Mouse (Mus musculus) heart, embryonic 12.5 days (tissue): Measurements from ENCODE around the gene 1810010D01Rik. TPM values are rescaled to one million over a fixed set of nuclear protein-coding genes. Genes with fewer than 3 reads are reported as not detected.
A peak's percentile ranks its signal among the peaks of the same experiment; 100 is the strongest.

Source experiments
- ATAC-seq: fragments of 200-750 bp; cut with Nextera tagmentation; 2 replicates; pipeline ENCODE4 v1.8.0; 2017; ENCODE audit warnings: moderate TSS enrichment, moderate library complexity; ENCODE audit not compliant: insufficient number of reproducible peaks, low FRiP score
- H3K27ac ChIP-seq: fragments of 300-500 bp; sonication (generic); 2 replicates; pipeline ENCODE4 v1.5.1; 2016; ENCODE audit warnings: mild to moderate bottlenecking, moderate library complexity; ENCODE audit not compliant: poor library complexity, severe bottlenecking
- H3K27me3 ChIP-seq: fragments of 300-500 bp; sonication (generic); replicated peaks from 2 replicates; pipeline ENCODE4 v1.6.1; 2016; ENCODE audit warnings: mild to moderate bottlenecking, moderate library complexity
- H3K36me3 ChIP-seq: fragments of 300-500 bp; sonication (generic); 2 replicates; pipeline ENCODE4 v1.6.1; 2016; ENCODE audit warnings: mild to moderate bottlenecking, moderate library complexity
- H3K4me1 ChIP-seq: fragments of 300-500 bp; sonication (generic); replicated peaks from 2 replicates; pipeline ENCODE4 v1.6.1; 2016; ENCODE audit warnings: mild to moderate bottlenecking
- H3K4me2 ChIP-seq: fragments of 300-500 bp; sonication (generic); 2 replicates; pipeline ENCODE4 v1.6.1; 2016; ENCODE audit warnings: mild to moderate bottlenecking, moderate library complexity
- H3K4me3 ChIP-seq: fragments of 300-500 bp; sonication (generic); 2 replicates; pipeline ENCODE4 v1.5.1; 2016; ENCODE audit warnings: mild to moderate bottlenecking
- H3K9ac ChIP-seq: fragments of 300-500 bp; sonication (generic); 2 replicates; pipeline ENCODE4 v1.6.1; 2016; ENCODE audit warnings: mild to moderate bottlenecking, moderate library complexity
- H3K9me3 ChIP-seq: fragments of 300-500 bp; sonication (generic); replicated peaks from 2 replicates; pipeline ENCODE4 v1.6.1; 2016; ENCODE audit warnings: mild to moderate bottlenecking, moderate library complexity
- WGBS: fragments of 180-500 bp; shearing (Covaris S2); methylation state at CpG from one replicate; pipeline ENCODE4 v1.1.7; 2016; 5-methylcytosine and 5-hydroxymethylcytosine counted together
- polyA plus RNA-seq: library from polyadenylated mRNA; unstranded; fragments of >200 nt; fragmentation: Nextera tagmentation; extraction: Ambion mirVana; gene quantifications from 2 replicates; pipeline ENCODE4 v1.2.1, GENCODE M21; 2016

Gene 1810010D01Rik
- polyA plus RNA-seq, 1 experiment from 2014 or later = 0.36 TPM

- H3K4me2 ChIP-seq = no peak overlapping the region
- WGBS = 70% methylated on average over 15 of the region's 15 CpGs
- no peak overlapping the region for H3K4me3 ChIP-seq
- no peaks in the 10 kb centered on the region for H3K9me3 ChIP-seq
- H3K4me1 ChIP-seq = peaks cover 17% of the 10 kb centered on the region
- no peaks in the 10 kb centered on the region; the same call in 1 of the 2 replicates for H3K27me3 ChIP-seq
- no peak overlapping the region for H3K9ac ChIP-seq
- ATAC-seq = no peak
- H3K27ac ChIP-seq = no peak overlapping the region
- H3K36me3 ChIP-seq = no peaks in the 10 kb centered on the region
Observed at GRCm38 (mm10) chr7:145173563-145173962, 34.4 kb downstream of the 1810010D01Rik start.

GRCm38 (mm10) chr7:145173116-145173515 lies 34.8 kb downstream of the 1810010D01Rik start:
- Histone ChIP-seq H3K36me3 (no peaks in the 10 kb centered on the region), H3K4me2 (no peak overlapping the region), H3K4me3 (no peak overlapping the region), H3K9ac (no peak overlapping the region), H3K27me3 (no peaks in the 10 kb centered on the region; the same call in 1 of the 2 replicates), H3K27ac (no peak overlapping the region), H3K9me3 (no peaks in the 10 kb centered on the region), H3K4me1 (peaks cover 17% of the 10 kb centered on the region)
- no peak for ATAC-seq
- 22% methylated on average over 12 of the region's 12 CpGs for WGBS

GRCm38 (mm10) chr7:145169703-145170102 lies 38.2 kb downstream of the 1810010D01Rik start:
- no peak overlapping the region for H3K27ac ChIP-seq
- H3K4me1 ChIP-seq = peaks cover 7% of the 10 kb centered on the region
- no peak overlapping the region for H3K4me2 ChIP-seq
- H3K9ac ChIP-seq = no peak overlapping the region
- no peaks in the 10 kb centered on the region for H3K9me3 ChIP-seq
- H3K36me3 ChIP-seq = no peaks in the 10 kb centered on the region
- 65% methylated on average over 3 of the region's 3 CpGs for WGBS
- no peaks in the 10 kb centered on the region; the same call in 1 of the 2 replicates for H3K27me3 ChIP-seq
- no peak for ATAC-seq
- no peak overlapping the region for H3K4me3 ChIP-seq

- H3K9ac ChIP-seq = 0 out of 2 replicates have a peak overlapping the region, but pooled peaks have one; percentile 3
- peak; percentile 71; the same call in 1 of the 2 replicates for ATAC-seq
- 59% methylated on average over 13 of the region's 13 CpGs for WGBS
Observed at GRCm38 (mm10) chr7:145159283-145160240, 48.4 kb downstream of the 1810010D01Rik start.

More at GRCm38 (mm10) chr7:145159283-145160240, 48.4 kb downstream of the 1810010D01Rik start:
- Histone ChIP-seq H3K9me3 (no peaks in the 10 kb centered on the region), H3K4me2 (no peak overlapping the region), H3K4me3 (no peak overlapping the region), H3K4me1 (peaks cover 16% of the 10 kb centered on the region), H3K27me3 (no peaks in the 10 kb centered on the region), H3K36me3 (no peaks in the 10 kb centered on the region), H3K27ac (peak overlapping the region; percentile 17)

Other genes with a start within 250 kb of the 1810010D01Rik start
- gene Tpcn2, start 75.9 kb upstream of the 1810010D01Rik start, polyA plus RNA-seq = 6.4 and 7.3 TPM in 2 replicates
- gene Mrgprf, start 92.7 kb upstream of the 1810010D01Rik start, polyA plus RNA-seq = 0.13 and 0.26 TPM in 2 replicates
- not detected in 2 replicates for gene Mrgprd, start 106.7 kb upstream of the 1810010D01Rik start, polyA plus RNA-seq